In genomic region chr1:72944805-72945749, GRCm38 (mm10) we compare ENCODE assay signal across 8 mouse cellular contexts.
DNase-seq lines count a peak whose midpoint lies in the region; ATAC-seq and TF ChIP-seq lines count a peak whose summit lies in the region.

No protein-coding gene starts in this region.

- H3K9ac ChIP-seq in liver, embryonic 11.5 days (ENCODE audit: low read depth, low read length) = 0 out of 2 replicates have a peak overlapping the region, but pooled peaks have one; percentile 25
- H3K9ac ChIP-seq in liver, postnatal 0 days (replicated peaks) = no peak overlapping the region
- peak overlapping the region; percentile 54 for H3K9ac ChIP-seq in stomach, embryonic 16.5 days (ENCODE audit: low read length)

- WGBS in liver, embryonic 11.5 days = 11% methylated on average over 21 of the region's 21 CpGs
- WGBS in liver, postnatal 0 days (ENCODE audit: insufficient replicate concordance) = 14% methylated on average over 21 of the region's 21 CpGs
- 11% methylated on average over 21 of the region's 21 CpGs for WGBS in stomach, embryonic 16.5 days

- H3K4me3 ChIP-seq in liver, embryonic 11.5 days (ENCODE audit: low read depth, low read length) = peak overlapping the region; percentile 22
- no peak overlapping the region for H3K4me3 ChIP-seq in liver, postnatal 0 days (ENCODE audit: low read depth, low read length)
- no peak overlapping the region for H3K4me3 ChIP-seq in stomach, embryonic 16.5 days (replicated peaks; ENCODE audit: low read length)

- intact Hi-C loops in left cerebral cortex, postnatal 36 days (cut with DNase I) = no loop called here
- intact Hi-C loops in left cerebral cortex, postnatal 14 days (cut with DNase I) = no loop called here

- TF ChIP-seq EP300 in liver, postnatal 0 days (IDR thresholded peaks at IDR 0.05; ENCODE audit: low read depth) = no peak

- 0 out of 2 replicates have a peak, but pooled peaks have one; percentile 23 for ATAC-seq in liver, embryonic 11.5 days (replicated peaks; ENCODE audit: low FRiP score)
- no peak for ATAC-seq in liver, postnatal 0 days
- peak; percentile 60 for ATAC-seq in stomach, embryonic 16.5 days (ENCODE audit: insufficient read depth, low FRiP score)

- TF ChIP-seq CTCF in liver, postnatal 0 days (IDR thresholded peaks at IDR 0.05; ENCODE audit: low read depth) = no peak

- H3K4me1 ChIP-seq in liver, embryonic 11.5 days (replicated peaks; ENCODE audit: control insufficient read depth, insufficient read depth, low read length) = peaks cover 16% of the 10 kb centered on the region
- peaks cover 11% of the 10 kb centered on the region for H3K4me1 ChIP-seq in liver, postnatal 0 days (ENCODE audit: insufficient read depth)
- peaks cover 17% of the 10 kb centered on the region for H3K4me1 ChIP-seq in stomach, embryonic 16.5 days (ENCODE audit: control insufficient read depth, insufficient read depth, low read length)

- H3K4me2 ChIP-seq in liver, embryonic 11.5 days = peak overlapping the region; percentile 47
- peak overlapping the region; percentile 20 for H3K4me2 ChIP-seq in liver, postnatal 0 days (ENCODE audit: low read depth, low read length)
- peak overlapping the region; percentile 47 for H3K4me2 ChIP-seq in stomach, embryonic 16.5 days (ENCODE audit: low read depth, low read length)

- no peaks in the 10 kb centered on the region for H3K9me3 ChIP-seq in liver, embryonic 11.5 days (ENCODE audit: control insufficient read depth, low read length)
- H3K9me3 ChIP-seq in liver, postnatal 0 days (ENCODE audit: low read length) = no peaks in the 10 kb centered on the region
- H3K9me3 ChIP-seq in stomach, embryonic 16.5 days (replicated peaks; ENCODE audit: control insufficient read depth, low read length) = no peaks in the 10 kb centered on the region

- H3K27me3 ChIP-seq in liver, embryonic 11.5 days (replicated peaks; ENCODE audit: control insufficient read depth, insufficient read depth, low read length) = no peaks in the 10 kb centered on the region
- no peaks in the 10 kb centered on the region for H3K27me3 ChIP-seq in liver, postnatal 0 days (ENCODE audit: insufficient read depth, low read length)
- H3K27me3 ChIP-seq in stomach, embryonic 16.5 days (ENCODE audit: control insufficient read depth, insufficient read depth, low read length) = no peaks in the 10 kb centered on the region

- no peaks in the 10 kb centered on the region for H3K36me3 ChIP-seq in liver, embryonic 11.5 days (ENCODE audit: control insufficient read depth, insufficient read depth, low read length)
- no peaks in the 10 kb centered on the region for H3K36me3 ChIP-seq in liver, postnatal 0 days (replicated peaks; ENCODE audit: insufficient read depth, low read length)
- no peaks in the 10 kb centered on the region for H3K36me3 ChIP-seq in stomach, embryonic 16.5 days (ENCODE audit: control insufficient read depth, insufficient read depth, low read length)

- no peak overlapping the region for H3K27ac ChIP-seq in liver, embryonic 11.5 days (ENCODE audit: low read depth, low read length)
- H3K27ac ChIP-seq in liver, postnatal 0 days (ENCODE audit: low read depth) = no peak overlapping the region
- H3K27ac ChIP-seq in stomach, embryonic 16.5 days (ENCODE audit: low read length) = peak overlapping the region; percentile 70

- DNase-seq in liver, embryonic 11.5 days (ENCODE audit: low spot score) = no peak
- DNase-seq in liver = no peak
- DNase-seq in heart, postnatal 4 days = peak; percentile 35
- no peak for DNase-seq in liver, postnatal 0 days
- no peak for DNase-seq in right cerebral cortex, adult 2 months (ENCODE audit: low spot score in 2 of 2)
- DNase-seq in left cerebral cortex, postnatal 36 days (ENCODE audit: low spot score in 2 of 2) = no peak
- DNase-seq in left cerebral cortex, postnatal 14 days (ENCODE audit: low spot score in 2 of 2) = no peak
